In the genomic region with DNA sequence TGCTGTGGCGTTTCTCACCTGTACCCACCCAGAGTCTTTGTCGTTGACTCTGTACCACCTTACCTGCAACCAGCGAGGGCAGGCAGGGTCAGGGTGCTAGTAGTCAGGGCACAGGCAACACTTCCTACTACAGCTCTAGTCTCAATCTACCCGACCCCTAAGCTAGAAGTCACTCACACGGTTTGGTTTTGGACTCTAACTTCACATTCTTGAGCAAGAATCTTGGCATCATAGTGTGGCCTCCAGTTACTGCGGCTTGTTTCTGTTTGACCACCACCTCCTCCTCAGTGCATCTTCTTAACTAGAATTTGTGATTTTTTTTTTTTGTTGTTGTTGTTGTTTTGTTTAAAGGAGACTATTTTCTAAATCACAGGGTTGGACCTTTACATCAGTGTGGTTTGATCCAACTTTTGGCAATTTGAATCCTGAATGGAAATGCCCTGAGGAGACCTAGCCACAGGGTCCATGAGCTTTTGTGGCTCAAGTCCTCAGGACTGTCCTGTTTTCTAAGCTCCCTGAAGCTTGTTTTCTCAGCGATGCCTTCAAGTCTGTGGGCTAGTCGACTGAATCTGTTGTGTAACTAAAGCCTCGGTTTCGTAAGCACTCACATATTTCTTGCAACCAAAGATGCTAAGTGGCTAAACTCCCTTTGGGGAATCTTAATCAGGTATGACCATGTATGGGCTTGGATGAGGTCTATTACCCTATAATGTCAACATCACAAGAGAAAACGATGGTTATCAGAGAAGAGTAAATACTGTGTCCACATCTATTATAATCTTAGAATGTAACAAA, we compare ENCODE assay signal across 29 mouse cellular contexts. TPM values are rescaled to one million over a fixed set of nuclear protein-coding genes. Genes with fewer than 3 reads are reported as not detected.
A peak's percentile ranks its signal among the peaks of the same experiment; 100 is the strongest.
DNase-seq lines count a peak whose midpoint lies in the region; ATAC-seq and TF ChIP-seq lines count a peak whose summit lies in the region.
"Had no signal": no experiment of that assay in that cellular context is flagged by ENCODE, and none has a peak within 500 bp of the region (broad histone marks: within the 10 kb centered on the region; RNA-seq: fewer than 3 reads in every experiment).

No protein-coding gene starts in this region.

- H3K27me3 ChIP-seq in Patski = no peaks in the 10 kb centered on the region
- no peaks in the 10 kb centered on the region for H3K27me3 ChIP-seq in limb, embryonic 10.5 days (ENCODE audit: low read depth, poor library complexity, severe bottlenecking)
- H3K27me3 ChIP-seq: embryonic facial prominence, embryonic 12.5 days; embryonic facial prominence, embryonic 15.5 days; forebrain, embryonic 12.5 days; forebrain, embryonic 15.5 days; heart, embryonic 13.5 days; hindbrain, embryonic 12.5 days; hindbrain, embryonic 15.5 days had no signal

- WGBS in limb, embryonic 10.5 days = 85% methylated on average over 11 of the region's 11 CpGs

- H3K27ac ChIP-seq in limb, embryonic 10.5 days = no peak overlapping the region
- H3K27ac ChIP-seq: embryonic facial prominence, embryonic 12.5 days; embryonic facial prominence, embryonic 15.5 days; forebrain, embryonic 12.5 days; forebrain, embryonic 15.5 days; gastrocnemius, adult 2 months; heart, adult 2 months; heart, embryonic 10.5 days; heart, embryonic 13.5 days; hindbrain, embryonic 12.5 days; hindbrain, embryonic 15.5 days had no signal

- POLR2A ChIA-PET in Patski (lab: Charles Lee) = no interaction called here

- peak; percentile 97 for ATAC-seq in Patski
- ATAC-seq in megakaryocyte, adult 5-6 weeks (ENCODE audit: poor library complexity, severe bottlenecking) = peak; percentile 50
- ATAC-seq: CD4-positive, CD25-positive, alpha-beta regulatory T cell, adult 4 months; forebrain, embryonic 15.5 days; intestine, postnatal 0 days had no signal

- no peaks in the 10 kb centered on the region for H3K4me1 ChIP-seq in limb, embryonic 10.5 days
- H3K4me1 ChIP-seq: embryonic facial prominence, embryonic 12.5 days; embryonic facial prominence, embryonic 15.5 days; heart, embryonic 13.5 days; hindbrain, embryonic 12.5 days; hindbrain, embryonic 15.5 days had no signal

- H3K36me3 ChIP-seq in limb, embryonic 10.5 days = no peaks in the 10 kb centered on the region
- H3K36me3 ChIP-seq: embryonic facial prominence, embryonic 12.5 days; embryonic facial prominence, embryonic 15.5 days; forebrain, embryonic 12.5 days; forebrain, embryonic 15.5 days; heart, embryonic 10.5 days; heart, embryonic 13.5 days; hindbrain, embryonic 12.5 days; hindbrain, embryonic 15.5 days had no signal

- H3K9me3 ChIP-seq in limb, embryonic 10.5 days (replicated peaks) = no peaks in the 10 kb centered on the region
- H3K9me3 ChIP-seq: embryonic facial prominence, embryonic 12.5 days; embryonic facial prominence, embryonic 15.5 days; forebrain, embryonic 12.5 days; forebrain, embryonic 15.5 days; heart, embryonic 10.5 days; heart, embryonic 13.5 days; hindbrain, embryonic 12.5 days; hindbrain, embryonic 15.5 days had no signal

- DNase-seq in 3T3-L1 (ENCODE audit: low read depth, low spot score) = peak; percentile 40
- peak; percentile 60 for DNase-seq in 416B (ENCODE audit: low read depth)
- no peak for DNase-seq in Patski (ENCODE audit: low read depth, low spot score)
- DNase-seq in frontal cortex, postnatal 36 days (ENCODE audit: low spot score in 2 of 2) = no peak
- no peak for DNase-seq in limb, embryonic 10.5 days (ENCODE audit: low spot score)
- DNase-seq in frontal cortex, postnatal 14 days (ENCODE audit: low spot score in 2 of 2) = no peak
- no peak for DNase-seq in c-Kit-positive CD71-positive TER-119-positive erythroid progenitor cells, embryonic 14.5 days (ENCODE audit: low spot score)
- DNase-seq: adrenal gland, adult 8-10 months; adrenal gland, postnatal 36 days; B cell, adult 2 months; cerebellum, adult 11 months; cerebellum, adult 2 months; cerebellum, adult 9-11 months; cerebellum, postnatal 25 days; gastrocnemius, adult 2 months; gastrocnemius, postnatal 14 days; heart, adult 2 months; heart, postnatal 14 days had no signal

- CTCF ChIA-PET in Patski (lab: Charles Lee) = interaction anchor here (0.8 to 1.2 kb wide), 3 partner anchors 11 to 28 kb away, joined by 3 read pairs; no protein-coding TSS in a partner anchor

- no peak overlapping the region for H3K4me3 ChIP-seq in limb, embryonic 10.5 days
- H3K4me3 ChIP-seq: embryonic facial prominence, embryonic 12.5 days; embryonic facial prominence, embryonic 15.5 days; forebrain, embryonic 12.5 days; forebrain, embryonic 15.5 days; gastrocnemius, adult 2 months; heart, adult 2 months; heart, embryonic 10.5 days; heart, embryonic 13.5 days; hindbrain, embryonic 12.5 days; hindbrain, embryonic 15.5 days had no signal

- no peak for TF ChIP-seq CTCF in Patski (IDR thresholded peaks at IDR 0.05)

- in situ Hi-C loops in Patski (cut with MboI; ENCODE audit: low pct_unique_long_range_greater_than_20kb) = no loop called here

RNA-seq across cellular contexts. Expression of a gene that starts 38.8 kb away (rescaled TPM):
- polyA plus RNA-seq in Patski (2021) = 29.1 TPM
- total RNA-seq in megakaryocyte, adult 5-6 weeks (2015) = 10.2 and 15.6 TPM in 2 replicates
- 26.8 and 27.3 TPM in 2 replicates for total RNA-seq in megakaryocyte, adult 5-6 weeks (2017)
- polyA plus RNA-seq in limb, embryonic 10.5 days (2016; fragmentation: Nextera tagmentation; extraction: Ambion mirVana) = 27.8 and 28.2 TPM in 2 replicates

Comparison
In these comparisons a context has a peak if more than half of its experiments do, and no peak if none do; other contexts are left out.
1. DNase-seq: peak in 3T3-L1 (single experiment) and 416B (single experiment); none in Patski (single experiment), frontal cortex, postnatal 36 days (0 of 2), limb, embryonic 10.5 days (single experiment), frontal cortex, postnatal 14 days (0 of 2) and c-Kit-positive CD71-positive TER-119-positive erythroid progenitor cells, embryonic 14.5 days (single experiment).